ENCODE assay signal across 28 mouse cellular contexts in the genomic region with DNA sequence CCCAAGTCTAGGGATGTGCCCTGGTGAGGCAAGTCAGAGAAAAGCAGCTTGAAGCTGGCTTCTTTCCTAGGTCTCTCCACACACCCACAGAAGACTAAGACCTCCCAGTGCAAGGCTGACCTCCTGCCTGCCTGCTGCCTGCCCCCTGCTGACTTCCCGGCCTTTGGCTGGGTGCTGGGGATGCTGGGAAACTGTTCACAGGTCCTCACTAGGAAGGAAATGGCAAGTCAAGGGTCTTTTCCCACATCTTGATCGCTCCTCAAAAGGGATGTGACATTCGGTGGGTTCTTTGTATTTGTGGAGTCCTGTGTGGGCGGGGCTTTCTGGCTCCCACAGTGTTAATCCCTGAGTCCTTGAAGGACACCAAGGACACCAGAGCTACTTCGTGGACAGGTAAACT. TPM values are rescaled to one million over a fixed set of nuclear protein-coding genes. Genes with fewer than 3 reads are reported as not detected.
"Had no signal": no experiment of that assay in that cellular context is flagged by ENCODE, and none has a peak within 500 bp of the region (broad histone marks: within the 10 kb centered on the region; RNA-seq: fewer than 3 reads in every experiment).

No protein-coding gene starts in this region.

- H3K27ac ChIP-seq: embryonic facial prominence, embryonic 10.5 days; embryonic facial prominence, embryonic 12.5 days; embryonic facial prominence, embryonic 13.5 days; embryonic facial prominence, embryonic 15.5 days; forebrain, embryonic 10.5 days; forebrain, embryonic 12.5 days; forebrain, embryonic 13.5 days; forebrain, embryonic 15.5 days; gastrocnemius, adult 2 months; heart, adult 2 months had no signal

- DNase-seq: cerebellum, adult 9-10 months; cerebellum, adult 9-11 months; cerebellum, postnatal 10 days; cerebellum, postnatal 14 days; cerebellum, postnatal 25 days; cerebellum, postnatal 36 days; embryo, embryonic 11 days; forebrain, postnatal 0 days; gastrocnemius, adult 2 months; gastrocnemius, postnatal 10 days; gastrocnemius, postnatal 14 days; gastrocnemius, postnatal 25 days; gastrocnemius, postnatal 36 days; heart, adult 11 months; heart, adult 18-20 months; heart, adult 2 months had no signal

- H3K27me3 ChIP-seq: embryonic facial prominence, embryonic 12.5 days; embryonic facial prominence, embryonic 13.5 days; embryonic facial prominence, embryonic 15.5 days; forebrain, embryonic 12.5 days; forebrain, embryonic 15.5 days had no signal

- H3K4me1 ChIP-seq: embryonic facial prominence, embryonic 12.5 days; embryonic facial prominence, embryonic 13.5 days; embryonic facial prominence, embryonic 15.5 days; forebrain, embryonic 12.5 days; forebrain, embryonic 13.5 days; forebrain, embryonic 15.5 days had no signal

- H3K4me3 ChIP-seq: embryonic facial prominence, embryonic 10.5 days; embryonic facial prominence, embryonic 12.5 days; embryonic facial prominence, embryonic 13.5 days; embryonic facial prominence, embryonic 15.5 days; erythroblast, embryonic 14.5 days; forebrain, embryonic 10.5 days; forebrain, embryonic 12.5 days; forebrain, embryonic 13.5 days; forebrain, embryonic 15.5 days; gastrocnemius, adult 2 months; heart, adult 2 months had no signal

- H3K36me3 ChIP-seq: embryonic facial prominence, embryonic 10.5 days; embryonic facial prominence, embryonic 12.5 days; embryonic facial prominence, embryonic 13.5 days; embryonic facial prominence, embryonic 15.5 days; forebrain, embryonic 10.5 days; forebrain, embryonic 12.5 days; forebrain, embryonic 15.5 days had no signal

- H3K4me2 ChIP-seq: embryonic facial prominence, embryonic 12.5 days; embryonic facial prominence, embryonic 13.5 days; embryonic facial prominence, embryonic 15.5 days; forebrain, embryonic 12.5 days; forebrain, embryonic 13.5 days; forebrain, embryonic 15.5 days had no signal

RNA-seq across cellular contexts. Expression of a gene that starts 44.7 kb away (rescaled TPM):
- total RNA-seq: common myeloid progenitor, adult 5-6 weeks; granulocyte monocyte progenitor cell, adult 5-6 weeks had no signal
- polyA plus RNA-seq: embryonic facial prominence, embryonic 10.5 days; erythroblast, embryonic 14.5 days; forebrain, embryonic 11.5 days had no signal
